Mouse (Mus musculus) CD4-positive, CD25-positive, alpha-beta regulatory T cell, adult 4 months (primary cell): ENCODE data around the gene Rbms3. TPM values are rescaled to one million over a fixed set of nuclear protein-coding genes. Genes with fewer than 3 reads are reported as not detected.

ENCODE experiments used
- ATAC-seq: one replicate; pipeline ENCODE4 v1.8.0; 2017
- polyA plus RNA-seq, 2 experiments: library from polyadenylated mRNA; unstranded; fragments of 100-300 nt; shearing (Covaris generic); gene quantifications; one replicate each; pipeline ENCODE4 v1.2.1; 2017

Gene Rbms3
- polyA plus RNA-seq, 2 experiments from 2014 or later: 0.07 TPM; not detected in 1

GRCm38 (mm10) chr9:116813396-116813795 lies 816.3 kb downstream of the Rbms3 start:
- ATAC-seq: no peak

GRCm38 (mm10) chr9:116809260-116809659 lies 820.5 kb downstream of the Rbms3 start:
- no peak for ATAC-seq

GRCm38 (mm10) chr9:116808401-116808800 lies 821.3 kb downstream of the Rbms3 start:
- ATAC-seq: no peak

GRCm38 (mm10) chr9:116807166-116808081 lies 822.3 kb downstream of the Rbms3 start:
- ATAC-seq: no peak

GRCm38 (mm10) chr9:116803292-116803731 lies 826.4 kb downstream of the Rbms3 start:
- ATAC-seq: no peak

- no peak for ATAC-seq
Observed at GRCm38 (mm10) chr9:116802602-116803001, 827.1 kb downstream of the Rbms3 start.

- no peak for ATAC-seq
Observed at GRCm38 (mm10) chr9:116795240-116795955, 834.3 kb downstream of the Rbms3 start.

- ATAC-seq: no peak
Observed at GRCm38 (mm10) chr9:116791850-116792249, 837.9 kb downstream of the Rbms3 start.

- ATAC-seq: no peak
Observed at GRCm38 (mm10) chr9:116786136-116787046, 843.3 kb downstream of the Rbms3 start.

- no peak for ATAC-seq
Observed at GRCm38 (mm10) chr9:116771820-116772219, 857.9 kb downstream of the Rbms3 start.

GRCm38 (mm10) chr9:116769358-116770054 lies 860.2 kb downstream of the Rbms3 start:
- no peak for ATAC-seq

- ATAC-seq: no peak
Observed at GRCm38 (mm10) chr9:116762395-116763025, 867.2 kb downstream of the Rbms3 start.

- no peak for ATAC-seq
Observed at GRCm38 (mm10) chr9:116748857-116749584, 880.7 kb downstream of the Rbms3 start.

GRCm38 (mm10) chr9:116748346-116748745 lies 881.4 kb downstream of the Rbms3 start:
- no peak for ATAC-seq

- ATAC-seq: no peak
Observed at GRCm38 (mm10) chr9:116746871-116747270, 882.8 kb downstream of the Rbms3 start.

- no peak for ATAC-seq
Observed at GRCm38 (mm10) chr9:116737786-116738185, 891.9 kb downstream of the Rbms3 start.

- no peak for ATAC-seq
Observed at GRCm38 (mm10) chr9:116729172-116729571, 900.5 kb downstream of the Rbms3 start.

GRCm38 (mm10) chr9:116728655-116729054 lies 901.1 kb downstream of the Rbms3 start:
- no peak for ATAC-seq

- ATAC-seq: no peak
Observed at GRCm38 (mm10) chr9:116728093-116728492, 901.6 kb downstream of the Rbms3 start.

- no peak for ATAC-seq
Observed at GRCm38 (mm10) chr9:116724581-116724980, 905.1 kb downstream of the Rbms3 start.

- no peak for ATAC-seq
Observed at GRCm38 (mm10) chr9:116703119-116703518, 926.6 kb downstream of the Rbms3 start.
